10 mouse cellular contexts compared by ENCODE assay signal in the genomic region with DNA sequence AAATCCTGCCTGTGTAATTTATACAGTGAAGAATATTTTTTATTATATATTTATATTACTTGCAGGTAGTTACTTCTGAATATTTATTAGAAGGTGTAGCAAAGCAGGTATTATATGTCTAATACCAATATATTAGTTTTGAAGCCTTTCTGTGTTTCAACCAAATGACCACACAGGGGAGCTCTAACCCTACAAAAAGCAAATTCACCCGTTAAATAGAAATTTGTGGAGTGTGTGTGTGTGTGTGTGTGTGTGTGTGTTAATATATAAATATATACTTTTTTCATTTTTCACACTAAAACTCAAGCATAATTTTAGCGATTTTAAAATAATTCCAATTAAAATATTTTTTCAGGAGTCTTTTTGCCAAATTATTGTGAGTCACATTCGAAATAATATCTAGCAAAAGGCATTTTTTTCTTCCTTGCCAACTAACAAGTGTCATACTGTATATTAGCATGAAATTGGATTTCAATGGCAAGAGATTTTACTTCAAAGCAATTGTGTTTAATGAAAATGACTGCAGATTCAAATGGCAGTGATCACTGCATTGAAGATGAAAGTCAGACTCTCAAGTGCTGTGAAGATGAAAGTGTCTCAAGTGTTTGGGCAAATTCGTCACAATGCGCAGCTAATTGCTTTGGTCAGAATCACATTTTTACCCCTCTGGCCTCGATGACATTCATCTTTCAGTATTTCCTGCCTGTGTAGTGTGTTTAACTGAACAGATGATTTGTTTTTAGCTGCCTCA.
A peak's percentile ranks its signal among the peaks of the same experiment; 100 is the strongest.
DNase-seq lines count a peak whose midpoint lies in the region; ATAC-seq and TF ChIP-seq lines count a peak whose summit lies in the region.
"Had no signal": no experiment of that assay in that cellular context is flagged by ENCODE, and none has a peak within 500 bp of the region (broad histone marks: within the 10 kb centered on the region; RNA-seq: fewer than 3 reads in every experiment).

No protein-coding gene starts in this region.

- H3K27ac ChIP-seq in lung, postnatal 0 days (ENCODE audit: low read length), result no peak overlapping the region
- no peak overlapping the region for H3K27ac ChIP-seq in embryonic facial prominence, embryonic 14.5 days (replicated peaks; ENCODE audit: low read depth, low read length)

- DNase-seq in frontal cortex, postnatal 14 days (ENCODE audit: low spot score in 2 of 2), result no peak
- no peak for DNase-seq in lung, postnatal 0 days (ENCODE audit: low spot score)
- DNase-seq in lung, postnatal 14 days, result no peak
- DNase-seq in embryonic facial prominence, embryonic 14.5 days (ENCODE audit: low spot score), result peak; percentile 19
- DNase-seq in retina, postnatal 1 day, result peak; percentile 44
- DNase-seq in frontal cortex, postnatal 10 days (ENCODE audit: low spot score in 2 of 2), result no peak
- no peak for DNase-seq in lung, postnatal 4 days
- DNase-seq: cerebellum, adult 18-20 months; heart, adult 11 months had no signal

- 30% methylated on average over 6 of the region's 6 CpGs for whole genome bisulfite sequencing in lung, postnatal 0 days
- WGBS in embryonic facial prominence, embryonic 14.5 days, result 31% methylated on average over 6 of the region's 6 CpGs

- peak; percentile 59; the same call in 1 of the 2 replicates for ATAC-seq in frontal cortex, adult (ENCODE audit: low TSS enrichment)
- no peak for ATAC-seq in lung, postnatal 0 days
- ATAC-seq in embryonic facial prominence, embryonic 14.5 days (ENCODE audit: low read depth), result no peak

- no peak for TF ChIP-seq EP300 in lung, postnatal 0 days (IDR thresholded peaks at IDR 0.05)

- H3K27me3 ChIP-seq in lung, postnatal 0 days (replicated peaks; ENCODE audit: insufficient read depth, low read length), result no peaks in the 10 kb centered on the region
- H3K27me3 ChIP-seq in embryonic facial prominence, embryonic 14.5 days (replicated peaks; ENCODE audit: control insufficient read depth, insufficient read depth, low read length), result no peaks in the 10 kb centered on the region

- no peaks in the 10 kb centered on the region for H3K9me3 ChIP-seq in lung, postnatal 0 days (ENCODE audit: low read length)
- H3K9me3 ChIP-seq in embryonic facial prominence, embryonic 14.5 days (ENCODE audit: control insufficient read depth, low read length), result no peaks in the 10 kb centered on the region

- peak; percentile 26 for TF ChIP-seq CTCF in lung, postnatal 0 days (IDR thresholded peaks at IDR 0.05)

- H3K9ac ChIP-seq in lung, postnatal 0 days (replicated peaks; ENCODE audit: low read depth), result no peak overlapping the region
- H3K9ac ChIP-seq in embryonic facial prominence, embryonic 14.5 days (ENCODE audit: low read depth, low read length), result no peak overlapping the region

- no peaks in the 10 kb centered on the region for H3K4me1 ChIP-seq in lung, postnatal 0 days (ENCODE audit: insufficient read depth, low read depth, low read length)
- no peaks in the 10 kb centered on the region for H3K4me1 ChIP-seq in embryonic facial prominence, embryonic 14.5 days (ENCODE audit: control insufficient read depth, insufficient read depth, low read length)

- no peak overlapping the region for H3K4me3 ChIP-seq in lung, postnatal 0 days (ENCODE audit: low read depth, low read length)
- H3K4me3 ChIP-seq in embryonic facial prominence, embryonic 14.5 days (ENCODE audit: low read depth, low read length), result no peak overlapping the region

- no peak overlapping the region for H3K4me2 ChIP-seq in lung, postnatal 0 days (replicated peaks; ENCODE audit: low read depth, low read length)
- no peak overlapping the region for H3K4me2 ChIP-seq in embryonic facial prominence, embryonic 14.5 days (ENCODE audit: low read depth, low read length)

- H3K36me3 ChIP-seq in lung, postnatal 0 days (ENCODE audit: insufficient read depth, low read length), result no peaks in the 10 kb centered on the region
- H3K36me3 ChIP-seq in embryonic facial prominence, embryonic 14.5 days (ENCODE audit: control insufficient read depth, insufficient read depth, low read length), result no peaks in the 10 kb centered on the region

Comparison
In these comparisons a context has a peak if more than half of its experiments do, and no peak if none do; other contexts are left out.
1. DNase-seq: peak in embryonic facial prominence, embryonic 14.5 days (single experiment) and retina, postnatal 1 day (single experiment); none in frontal cortex, postnatal 14 days (0 of 2), lung, postnatal 0 days (single experiment), lung, postnatal 14 days (single experiment), frontal cortex, postnatal 10 days (0 of 2) and lung, postnatal 4 days (0 of 2).